Mouse (Mus musculus) neural tube, embryonic 13.5 days (tissue): Measurements from ENCODE around the gene Pik3cg. TPM values are rescaled to one million over a fixed set of nuclear protein-coding genes. Genes with fewer than 3 reads are reported as not detected.

Source experiments
- ATAC-seq: fragments of 200-750 bp; cut with Nextera tagmentation; 2 replicates; pipeline ENCODE4 v1.8.0; 2017; ENCODE audit warnings: low read depth, mild to moderate bottlenecking, moderate TSS enrichment, moderate library complexity
- H3K27ac ChIP-seq: fragments of 300-500 bp; sonication (generic); replicated peaks from 2 replicates; pipeline ENCODE4 v1.5.1; 2015; ENCODE audit warnings: moderate library complexity, mild to moderate bottlenecking, inconsistent platforms
- H3K27me3 ChIP-seq: fragments of 300-500 bp; sonication (generic); 2 replicates; pipeline ENCODE4 v1.6.1; 2015; ENCODE audit warnings: mild to moderate bottlenecking, inconsistent platforms
- H3K36me3 ChIP-seq: fragments of 300-500 bp; sonication (generic); 2 replicates; pipeline ENCODE4 v1.6.1; 2015; ENCODE audit warnings: mild to moderate bottlenecking, inconsistent platforms
- H3K4me1 ChIP-seq: fragments of 300-500 bp; sonication (generic); replicated peaks from 2 replicates; pipeline ENCODE4 v1.6.1; 2015; ENCODE audit warnings: inconsistent platforms
- H3K4me2 ChIP-seq: fragments of 300-500 bp; sonication (generic); 2 replicates; pipeline ENCODE4 v1.6.1; 2015; ENCODE audit warnings: inconsistent platforms, mild to moderate bottlenecking, moderate library complexity
- H3K4me3 ChIP-seq: fragments of 300-500 bp; sonication (generic); 2 replicates; pipeline ENCODE4 v1.5.1; 2015; ENCODE audit warnings: mild to moderate bottlenecking, inconsistent platforms
- H3K9ac ChIP-seq: fragments of 300-500 bp; sonication (generic); 2 replicates; pipeline ENCODE4 v1.6.1; 2015; ENCODE audit warnings: moderate library complexity, mild to moderate bottlenecking, inconsistent platforms
- H3K9me3 ChIP-seq: fragments of 300-500 bp; sonication (generic); 2 replicates; pipeline ENCODE4 v1.6.1; 2016; ENCODE audit warnings: inconsistent platforms
- WGBS: fragments of 180-500 bp; shearing (Covaris S2); methylation state at CpG from one replicate; pipeline ENCODE4 v1.1.7; 2015; 5-methylcytosine and 5-hydroxymethylcytosine counted together
- polyA plus RNA-seq: library from polyadenylated mRNA; unstranded; fragments of >200 nt; fragmentation: Nextera tagmentation; extraction: Ambion mirVana; gene quantifications from 2 replicates; pipeline ENCODE4 v1.2.1, GENCODE M21; 2015

The Pik3cg gene
- polyA plus RNA-seq, 1 experiment from 2014 or later, result 1.2 TPM

GRCm38 (mm10) chr12:32174437-32174836, 34.0 kb downstream of the Pik3cg start:
- Histone ChIP-seq H3K36me3 (no peaks in the 10 kb centered on the region), H3K27me3 (no peaks in the 10 kb centered on the region), H3K4me2 (no peak overlapping the region), H3K9ac (no peak overlapping the region), H3K4me3 (no peak overlapping the region), H3K9me3 (no peaks in the 10 kb centered on the region), H3K27ac (no peak overlapping the region), H3K4me1 (no peaks in the 10 kb centered on the region)
- no peak for ATAC-seq
- WGBS, result 95% methylated on average over 6 of the region's 6 CpGs

DNA sequence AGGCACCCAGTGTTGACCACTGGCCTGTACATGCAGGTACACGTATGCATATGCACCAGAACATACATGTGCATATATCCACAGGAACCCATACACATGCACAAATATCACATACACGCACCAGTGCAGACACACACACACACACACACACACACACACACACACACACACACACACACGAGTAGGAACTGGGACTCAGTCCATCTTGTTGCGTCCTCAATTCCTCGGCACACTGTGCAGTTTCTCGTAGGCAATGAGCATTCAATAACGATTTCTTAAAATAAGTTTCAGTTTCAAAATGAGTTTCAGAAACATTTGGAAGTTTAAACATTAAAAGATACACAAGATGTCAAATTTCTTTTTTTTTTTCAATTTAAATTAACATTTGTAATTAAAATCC, 35.6 kb downstream of the Pik3cg start:
- Histone ChIP-seq H3K27me3 (no peaks in the 10 kb centered on the region), H3K27ac (no peak overlapping the region), H3K4me2 (no peak overlapping the region), H3K36me3 (no peaks in the 10 kb centered on the region), H3K9me3 (no peaks in the 10 kb centered on the region), H3K9ac (no peak overlapping the region), H3K4me3 (no peak overlapping the region), H3K4me1 (no peaks in the 10 kb centered on the region)
- ATAC-seq, result no peak
- 91% methylated on average over 7 of the region's 7 CpGs for WGBS

- Histone ChIP-seq H3K4me2 (no peak overlapping the region), H3K9ac (no peak overlapping the region), H3K4me1 (no peaks in the 10 kb centered on the region), H3K27ac (no peak overlapping the region), H3K4me3 (no peak overlapping the region), H3K27me3 (no peaks in the 10 kb centered on the region), H3K9me3 (no peaks in the 10 kb centered on the region), H3K36me3 (no peaks in the 10 kb centered on the region)
- WGBS, result 15% methylated on average over 5 of the region's 5 CpGs
- ATAC-seq, result no peak
Measured at GRCm38 (mm10) chr12:32169164-32169563, 39.3 kb downstream of the Pik3cg start.

DNA sequence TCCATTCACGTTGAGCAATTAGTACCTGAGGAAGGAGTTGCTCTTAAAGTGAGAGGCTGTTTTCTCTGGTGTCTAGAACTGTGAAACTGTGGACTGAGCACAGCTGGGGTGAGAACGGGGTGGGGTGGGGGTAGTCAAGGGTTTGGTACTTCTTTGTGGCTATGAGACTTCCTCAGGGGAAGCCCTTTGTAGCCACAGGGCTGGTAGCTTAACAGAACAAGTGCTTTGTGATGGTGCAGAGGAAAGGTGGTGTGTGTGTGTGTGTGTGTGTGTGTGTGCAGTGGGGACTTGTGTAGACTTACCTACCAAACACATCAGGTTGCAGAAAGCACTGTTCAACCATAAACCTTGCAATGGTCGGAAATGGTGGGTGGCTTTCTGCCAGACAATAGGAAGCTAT, 39.7 kb downstream of the Pik3cg start:
- no peak overlapping the region for H3K4me2 ChIP-seq
- H3K4me1 ChIP-seq, result no peaks in the 10 kb centered on the region
- H3K27ac ChIP-seq, result no peak overlapping the region
- no peaks in the 10 kb centered on the region for H3K27me3 ChIP-seq
- H3K4me3 ChIP-seq, result no peak overlapping the region
- no peak overlapping the region for H3K9ac ChIP-seq
- no peak for ATAC-seq
- 26% methylated on average over 3 of the region's 3 CpGs for WGBS
- no peaks in the 10 kb centered on the region for H3K36me3 ChIP-seq
- H3K9me3 ChIP-seq, result no peaks in the 10 kb centered on the region

DNA sequence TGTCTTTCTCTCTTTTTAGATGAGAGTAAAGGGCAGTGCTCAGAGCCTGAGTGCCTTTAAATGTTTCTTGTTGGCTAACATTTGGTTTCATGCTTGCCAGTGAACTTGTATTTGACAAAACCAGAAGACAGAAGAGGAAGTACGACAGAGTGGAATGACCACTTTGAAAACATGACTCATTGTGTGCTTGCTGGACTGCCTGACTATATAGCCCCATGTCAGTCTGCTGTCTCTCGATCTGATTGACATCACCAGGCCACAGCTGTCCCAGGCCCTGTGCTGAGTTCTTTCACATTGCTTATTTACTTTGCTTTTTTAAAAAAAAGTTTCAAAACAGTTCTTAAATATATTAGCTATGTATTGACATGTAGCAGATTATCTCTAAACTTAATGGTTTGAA, 44.8 kb downstream of the Pik3cg start:
- no peak for ATAC-seq

DNA sequence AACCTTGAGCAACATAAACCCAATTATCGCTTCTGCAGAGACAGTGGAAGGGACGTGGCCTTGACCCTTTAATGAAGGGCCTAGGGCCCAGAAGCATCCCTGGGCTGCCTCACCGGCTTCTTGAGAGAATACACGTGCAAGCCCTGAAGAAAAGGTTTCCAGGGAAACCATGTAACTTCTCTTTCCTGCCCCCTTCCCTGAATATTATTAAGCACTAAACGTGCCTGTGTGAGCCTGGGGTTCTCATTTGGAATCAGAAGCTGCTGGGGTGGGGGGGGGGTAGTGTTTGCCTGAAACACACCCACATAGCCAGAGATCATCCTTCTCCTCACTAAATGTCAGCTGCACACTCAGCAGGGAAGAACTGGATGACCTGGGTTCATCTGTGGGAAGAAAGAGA, 49.7 kb downstream of the Pik3cg start:
- Histone ChIP-seq H3K36me3 (no peaks in the 10 kb centered on the region), H3K4me1 (peaks cover 7% of the 10 kb centered on the region), H3K27ac (no peak overlapping the region), H3K4me2 (no peak overlapping the region), H3K9me3 (no peaks in the 10 kb centered on the region), H3K9ac (no peak overlapping the region), H3K4me3 (no peak overlapping the region), H3K27me3 (no peaks in the 10 kb centered on the region)
- ATAC-seq, result no peak
- WGBS, result 24% methylated on average over 5 of the region's 5 CpGs

More for the DNA sequence above, 44.8 kb downstream of the Pik3cg start:
- 93% methylated on average over 2 of the region's 2 CpGs for WGBS
- Histone ChIP-seq H3K9me3 (no peaks in the 10 kb centered on the region), H3K4me1 (peaks cover 3% of the 10 kb centered on the region), H3K27ac (no peak overlapping the region), H3K36me3 (no peaks in the 10 kb centered on the region), H3K9ac (no peak overlapping the region), H3K4me3 (no peak overlapping the region), H3K27me3 (no peaks in the 10 kb centered on the region), H3K4me2 (no peak overlapping the region)

DNA sequence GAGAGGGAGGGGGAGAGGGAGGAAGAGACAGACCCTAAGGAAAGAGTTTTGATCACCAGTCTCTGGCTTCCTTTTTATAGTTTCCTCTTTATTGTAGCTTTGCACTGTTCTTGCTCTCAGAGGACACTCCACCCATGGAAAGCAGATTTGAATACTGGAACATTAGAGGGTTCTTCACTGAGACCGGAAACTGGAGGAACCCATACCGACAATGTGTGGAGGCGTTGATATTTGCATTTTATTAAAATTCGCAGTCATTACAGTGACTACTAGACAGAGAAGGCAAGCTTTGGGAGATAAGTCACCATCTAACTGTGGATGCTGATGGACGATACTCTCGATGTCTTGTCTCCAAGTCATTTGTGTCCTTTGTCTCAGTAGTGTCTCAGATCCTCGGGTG, 61.9 kb downstream of the Pik3cg start:
- no peaks in the 10 kb centered on the region for H3K27me3 ChIP-seq
- ATAC-seq, result no peak
- H3K9me3 ChIP-seq, result no peaks in the 10 kb centered on the region; the same call in 1 of the 2 replicates
- no peak overlapping the region for H3K4me2 ChIP-seq
- no peaks in the 10 kb centered on the region for H3K4me1 ChIP-seq
- no peaks in the 10 kb centered on the region for H3K36me3 ChIP-seq
- H3K4me3 ChIP-seq, result no peak overlapping the region
- H3K27ac ChIP-seq, result no peak overlapping the region
- no peak overlapping the region for H3K9ac ChIP-seq
- 88% methylated on average over 7 of the region's 7 CpGs for WGBS

- Histone ChIP-seq H3K9ac (no peak overlapping the region), H3K9me3 (no peaks in the 10 kb centered on the region)
Measured at GRCm38 (mm10) chr12:32145651-32146050, 62.8 kb downstream of the Pik3cg start.

GRCm38 (mm10) chr12:32144513-32144912, 63.9 kb downstream of the Pik3cg start:
- Histone ChIP-seq H3K27ac (no peak overlapping the region), H3K4me3 (no peak overlapping the region), H3K4me1 (no peaks in the 10 kb centered on the region), H3K9me3 (no peaks in the 10 kb centered on the region), H3K9ac (no peak overlapping the region), H3K27me3 (no peaks in the 10 kb centered on the region), H3K36me3 (no peaks in the 10 kb centered on the region), H3K4me2 (no peak overlapping the region)
- 8% methylated on average over 5 of the region's 5 CpGs for WGBS
- ATAC-seq, result peak; percentile 89

More at GRCm38 (mm10) chr12:32145651-32146050, 62.8 kb downstream of the Pik3cg start:
- Histone ChIP-seq H3K4me2 (no peak overlapping the region), H3K27me3 (no peaks in the 10 kb centered on the region), H3K36me3 (no peaks in the 10 kb centered on the region), H3K4me3 (no peak overlapping the region), H3K4me1 (no peaks in the 10 kb centered on the region), H3K27ac (no peak overlapping the region)
- no peak for ATAC-seq
- 80% methylated on average over 4 of the region's 4 CpGs for WGBS

GRCm38 (mm10) chr12:32143782-32144181, 64.7 kb downstream of the Pik3cg start:
- Histone ChIP-seq H3K36me3 (no peaks in the 10 kb centered on the region), H3K4me2 (no peak overlapping the region), H3K9me3 (no peaks in the 10 kb centered on the region), H3K27me3 (no peaks in the 10 kb centered on the region), H3K4me1 (no peaks in the 10 kb centered on the region), H3K4me3 (no peak overlapping the region), H3K9ac (no peak overlapping the region), H3K27ac (no peak overlapping the region)
- no peak for ATAC-seq
- WGBS, result 86% methylated on average over 5 of the region's 5 CpGs

- WGBS, result 75% methylated on average over 4 of the region's 4 CpGs
- H3K36me3 ChIP-seq, result no peaks in the 10 kb centered on the region
- H3K27ac ChIP-seq, result no peak overlapping the region
- no peak for ATAC-seq
- H3K4me1 ChIP-seq, result no peaks in the 10 kb centered on the region
- H3K9me3 ChIP-seq, result no peaks in the 10 kb centered on the region
- no peak overlapping the region for H3K4me3 ChIP-seq
- no peak overlapping the region for H3K9ac ChIP-seq
- no peak overlapping the region for H3K4me2 ChIP-seq
- no peaks in the 10 kb centered on the region for H3K27me3 ChIP-seq
Measured at GRCm38 (mm10) chr12:32143151-32143550, 65.3 kb downstream of the Pik3cg start.

DNA sequence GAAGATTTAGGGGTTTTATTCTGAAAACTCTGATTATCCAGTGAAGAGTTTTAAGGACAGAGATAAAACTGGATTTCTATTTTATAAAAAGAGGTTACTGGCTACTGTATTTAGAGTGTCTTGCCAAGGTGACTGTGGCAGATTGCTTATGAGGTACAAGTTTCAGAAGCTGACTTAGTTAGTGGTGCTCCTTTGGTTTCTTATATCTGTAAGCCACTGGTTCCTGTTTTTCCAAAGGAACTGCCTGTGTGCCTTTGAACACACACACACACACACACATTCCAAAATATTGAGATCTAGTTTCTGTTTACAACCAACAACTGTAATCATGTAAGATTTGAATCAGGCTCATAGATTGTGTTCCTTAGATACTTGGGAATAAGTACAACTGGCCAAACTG, 66.7 kb downstream of the Pik3cg start:
- H3K9me3 ChIP-seq, result no peaks in the 10 kb centered on the region
- no peaks in the 10 kb centered on the region for H3K4me1 ChIP-seq
- no peak overlapping the region for H3K4me3 ChIP-seq
- H3K36me3 ChIP-seq, result no peaks in the 10 kb centered on the region
- no peak for ATAC-seq
- H3K4me2 ChIP-seq, result no peak overlapping the region
- H3K9ac ChIP-seq, result no peak overlapping the region
- H3K27me3 ChIP-seq, result no peaks in the 10 kb centered on the region
- no peak overlapping the region for H3K27ac ChIP-seq

GRCm38 (mm10) chr12:32138831-32139230, 69.6 kb downstream of the Pik3cg start:
- Histone ChIP-seq H3K4me3 (no peak overlapping the region), H3K36me3 (no peaks in the 10 kb centered on the region), H3K27me3 (no peaks in the 10 kb centered on the region), H3K9ac (no peak overlapping the region), H3K4me1 (no peaks in the 10 kb centered on the region), H3K9me3 (no peaks in the 10 kb centered on the region), H3K4me2 (no peak overlapping the region), H3K27ac (no peak overlapping the region)
- no peak for ATAC-seq
- 87% methylated on average over 5 of the region's 5 CpGs for WGBS
